Mouse (Mus musculus): ENCODE results near the gene Large2. TPM values are rescaled to one million over a fixed set of nuclear protein-coding genes. Genes with fewer than 3 reads are reported as not detected.

Gene Large2
- polyA plus RNA-seq, 1 experiment from 2014 or later = 17.1 TPM

- TF ChIP-seq EP300 (IDR thresholded peaks at IDR 0.05) (no peak), CTCF (IDR thresholded peaks at IDR 0.05) (no peak)
- no peak overlapping the region for H3K4me3 ChIP-seq (ENCODE audit: low read depth, low read length)
- no peaks in the 10 kb centered on the region for H3K9me3 ChIP-seq (ENCODE audit: low read length)
- H3K4me2 ChIP-seq (replicated peaks; ENCODE audit: low read depth, low read length) = no peak overlapping the region
- no peak overlapping the region for H3K9ac ChIP-seq (replicated peaks; ENCODE audit: low read depth)
- no peak for ATAC-seq
- H3K4me1 ChIP-seq (ENCODE audit: insufficient read depth, low read depth, low read length) = no peaks in the 10 kb centered on the region
- H3K27ac ChIP-seq (ENCODE audit: low read length) = no peak overlapping the region
- no peaks in the 10 kb centered on the region for H3K27me3 ChIP-seq (replicated peaks; ENCODE audit: insufficient read depth, low read length)
- 35% methylated on average over 11 of the region's 12 CpGs for WGBS
- peaks cover 17% of the 10 kb centered on the region; the same call in 1 of the 2 replicates for H3K36me3 ChIP-seq (ENCODE audit: insufficient read depth, low read length)
- DNase-seq (ENCODE audit: low spot score) = no peak
These were observed 13.8 kb downstream of the Large2 start for GRCm38 (mm10) chr2:92360893-92361292.

DNA sequence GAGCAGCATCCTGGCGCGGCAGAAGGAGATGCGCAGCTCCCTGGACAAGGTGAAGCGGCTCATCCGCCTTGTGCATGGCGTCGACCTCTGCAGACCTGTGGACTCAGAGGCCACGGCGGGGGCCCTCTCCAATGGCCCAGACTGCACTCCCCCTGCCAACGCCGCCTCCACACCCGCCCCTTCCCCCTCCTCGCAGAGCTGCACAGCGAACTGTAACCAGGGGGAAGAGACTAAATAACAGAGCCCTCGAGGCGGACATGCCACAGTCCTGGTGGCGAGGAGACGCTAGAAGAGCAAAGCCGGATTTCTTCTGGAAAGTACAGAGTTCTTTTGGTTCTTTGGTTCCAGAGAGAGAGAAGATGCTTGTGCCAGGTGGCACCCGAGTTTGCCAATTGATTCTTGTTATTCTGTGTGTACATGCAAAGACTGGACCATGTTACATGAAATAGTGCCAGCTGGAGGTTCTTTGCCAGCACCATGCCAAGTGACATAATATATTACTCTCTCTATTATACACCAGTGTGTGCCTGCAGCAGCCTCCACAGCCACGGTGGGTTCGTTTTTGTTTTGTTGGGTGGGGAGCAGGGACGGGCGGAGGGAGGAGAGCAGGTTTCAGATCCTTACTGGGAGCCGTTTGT is 14.4 kb downstream of the Large2 start:
- TF ChIP-seq EP300 (IDR thresholded peaks at IDR 0.05) (no peak), CTCF (IDR thresholded peaks at IDR 0.05) (no peak)
- Histone ChIP-seq H3K4me1 (ENCODE audit: insufficient read depth, low read depth, low read length) (no peaks in the 10 kb centered on the region), H3K4me3 (ENCODE audit: low read depth, low read length) (no peak overlapping the region), H3K27me3 (replicated peaks; ENCODE audit: insufficient read depth, low read length) (no peaks in the 10 kb centered on the region), H3K36me3 (ENCODE audit: insufficient read depth, low read length) (peaks cover 17% of the 10 kb centered on the region; the same call in 1 of the 2 replicates), H3K9me3 (ENCODE audit: low read length) (no peaks in the 10 kb centered on the region), H3K27ac (ENCODE audit: low read length) (no peak overlapping the region), H3K9ac (replicated peaks; ENCODE audit: low read depth) (no peak overlapping the region), H3K4me2 (replicated peaks; ENCODE audit: low read depth, low read length) (no peak overlapping the region)
- WGBS = 76% methylated on average over 25 of the region's 25 CpGs
- DNase-seq (ENCODE audit: low spot score) (no peak), ATAC-seq (no peak)

DNA sequence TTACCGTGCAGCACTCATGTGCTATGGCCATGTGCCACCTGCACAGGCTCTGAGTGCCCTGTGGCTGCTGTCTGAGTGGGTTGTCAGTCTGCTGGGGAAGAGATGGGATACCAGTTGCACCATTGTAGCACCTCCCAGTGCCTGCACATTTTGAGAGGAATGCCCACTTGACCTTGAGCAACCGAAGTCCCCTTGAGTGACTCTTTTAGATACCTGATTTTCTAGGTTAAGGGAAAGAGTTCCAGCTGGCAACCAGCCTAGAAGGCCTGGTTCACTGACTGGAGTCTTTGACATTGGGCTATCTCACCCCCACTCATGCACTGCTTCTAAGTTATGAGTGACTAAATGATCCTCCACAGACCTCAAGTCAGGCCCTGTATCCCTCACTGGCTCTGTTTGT is 15.4 kb downstream of the Large2 start:
- H3K4me3 ChIP-seq (ENCODE audit: low read depth, low read length) = no peak overlapping the region
- peak; percentile 59 for DNase-seq (ENCODE audit: low spot score)
- TF ChIP-seq EP300 (IDR thresholded peaks at IDR 0.05) = no peak
- TF ChIP-seq CTCF (IDR thresholded peaks at IDR 0.05) = no peak
- H3K9me3 ChIP-seq (ENCODE audit: low read length) = no peaks in the 10 kb centered on the region
- H3K27ac ChIP-seq (ENCODE audit: low read length) = no peak overlapping the region
- peaks cover 17% of the 10 kb centered on the region; the same call in 1 of the 2 replicates for H3K36me3 ChIP-seq (ENCODE audit: insufficient read depth, low read length)
- WGBS = 43% methylated on average over 2 of the region's 2 CpGs
- H3K4me1 ChIP-seq (ENCODE audit: insufficient read depth, low read depth, low read length) = no peaks in the 10 kb centered on the region
- no peaks in the 10 kb centered on the region for H3K27me3 ChIP-seq (replicated peaks; ENCODE audit: insufficient read depth, low read length)
- H3K9ac ChIP-seq (replicated peaks; ENCODE audit: low read depth) = no peak overlapping the region
- peak; percentile 70 for ATAC-seq
- no peak overlapping the region for H3K4me2 ChIP-seq (replicated peaks; ENCODE audit: low read depth, low read length)

DNA sequence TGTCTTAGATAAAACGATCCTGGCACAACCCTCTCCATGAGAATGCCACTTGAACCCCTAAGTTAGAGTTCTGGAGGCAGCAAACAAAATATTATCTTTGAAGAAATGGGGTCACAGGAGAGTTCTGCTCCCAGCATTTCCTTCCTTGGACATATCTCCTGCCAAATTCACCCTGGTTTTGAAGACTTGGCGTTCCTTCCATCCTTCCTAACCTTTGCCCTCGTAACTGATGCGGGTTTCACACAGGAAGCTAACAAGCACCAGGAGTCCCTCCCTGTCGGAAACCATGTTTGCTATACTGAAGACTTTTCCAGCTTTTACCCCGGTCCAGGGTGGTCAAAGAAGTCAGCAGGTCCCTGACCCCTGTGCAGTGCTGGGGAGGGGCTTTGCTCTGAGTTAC is 20.4 kb downstream of the Large2 start:
- ATAC-seq = peak; percentile 37; the same call in 1 of the 2 replicates
- WGBS = 43% methylated on average over 6 of the region's 6 CpGs
- no peaks in the 10 kb centered on the region for H3K9me3 ChIP-seq (ENCODE audit: low read length)

GRCm38 (mm10) chr2:92353402-92353801 is 21.3 kb downstream of the Large2 start:
- Histone ChIP-seq H3K4me3 (ENCODE audit: low read depth, low read length) (no peak overlapping the region), H3K4me2 (replicated peaks; ENCODE audit: low read depth, low read length) (no peak overlapping the region), H3K4me1 (ENCODE audit: insufficient read depth, low read depth, low read length) (no peaks in the 10 kb centered on the region), H3K9ac (replicated peaks; ENCODE audit: low read depth) (no peak overlapping the region), H3K9me3 (ENCODE audit: low read length) (no peaks in the 10 kb centered on the region), H3K36me3 (ENCODE audit: insufficient read depth, low read length) (peaks cover 36% of the 10 kb centered on the region), H3K27me3 (replicated peaks; ENCODE audit: insufficient read depth, low read length) (no peaks in the 10 kb centered on the region), H3K27ac (ENCODE audit: low read length) (no peak overlapping the region)
- WGBS = 76% methylated on average over 5 of the region's 5 CpGs
- no peak for DNase-seq (ENCODE audit: low spot score)
- ATAC-seq = no peak
- TF ChIP-seq CTCF (IDR thresholded peaks at IDR 0.05) (no peak), EP300 (IDR thresholded peaks at IDR 0.05) (no peak)

More for the DNA sequence above, 20.4 kb downstream of the Large2 start:
- Histone ChIP-seq H3K27ac (ENCODE audit: low read length) (no peak overlapping the region), H3K27me3 (replicated peaks; ENCODE audit: insufficient read depth, low read length) (no peaks in the 10 kb centered on the region), H3K36me3 (ENCODE audit: insufficient read depth, low read length) (peaks cover 36% of the 10 kb centered on the region), H3K9ac (replicated peaks; ENCODE audit: low read depth) (no peak overlapping the region), H3K4me2 (replicated peaks; ENCODE audit: low read depth, low read length) (no peak overlapping the region), H3K4me1 (ENCODE audit: insufficient read depth, low read depth, low read length) (no peaks in the 10 kb centered on the region), H3K4me3 (ENCODE audit: low read depth, low read length) (no peak overlapping the region)
- TF ChIP-seq EP300 (IDR thresholded peaks at IDR 0.05) (no peak), CTCF (IDR thresholded peaks at IDR 0.05) (no peak)
- DNase-seq (ENCODE audit: low spot score) = no peak

DNA sequence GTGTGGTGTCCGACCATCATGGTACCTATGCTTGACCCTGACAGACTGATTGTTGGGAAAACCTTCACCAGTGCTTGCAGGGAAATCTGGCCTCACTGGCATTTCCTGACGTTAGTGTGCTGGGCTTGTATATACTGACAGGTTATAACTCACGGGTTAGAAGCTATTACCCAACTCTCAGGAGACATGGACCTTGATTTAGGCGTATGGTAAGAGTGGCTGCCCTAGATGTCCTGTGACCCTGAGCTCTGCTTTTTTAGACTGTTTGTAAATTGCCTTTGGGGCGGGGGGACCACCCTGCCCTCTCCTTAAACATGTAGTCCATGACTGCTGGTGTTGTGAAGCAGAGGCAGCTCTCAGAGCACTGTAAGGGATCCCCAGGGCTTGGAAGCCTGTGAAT is 24.0 kb downstream of the Large2 start:
- TF ChIP-seq EP300 (IDR thresholded peaks at IDR 0.05) (no peak), CTCF (IDR thresholded peaks at IDR 0.05) (no peak)
- DNase-seq (ENCODE audit: low spot score) = no peak

More for the DNA sequence above, 24.0 kb downstream of the Large2 start:
- ATAC-seq = no peak
- Histone ChIP-seq H3K36me3 (ENCODE audit: insufficient read depth, low read length) (peaks cover 23% of the 10 kb centered on the region; the same call in 1 of the 2 replicates), H3K27me3 (replicated peaks; ENCODE audit: insufficient read depth, low read length) (no peaks in the 10 kb centered on the region), H3K4me1 (ENCODE audit: insufficient read depth, low read depth, low read length) (no peaks in the 10 kb centered on the region), H3K27ac (ENCODE audit: low read length) (no peak overlapping the region), H3K9me3 (ENCODE audit: low read length) (no peaks in the 10 kb centered on the region), H3K9ac (replicated peaks; ENCODE audit: low read depth) (no peak overlapping the region), H3K4me2 (replicated peaks; ENCODE audit: low read depth, low read length) (no peak overlapping the region), H3K4me3 (ENCODE audit: low read depth, low read length) (no peak overlapping the region)
- 65% methylated on average over 5 of the region's 5 CpGs for WGBS

Data from lung, postnatal 0 days (tissue).